Mouse (Mus musculus) G1E (cell line): ENCODE results near the gene Ppa1. TPM values are rescaled to one million over a fixed set of nuclear protein-coding genes. Genes with fewer than 3 reads are reported as not detected.
"Not testable (repeated sequence)": the region's sequence is repeated elsewhere in the genome, so short reads cannot be mapped to it uniquely, and the experiment has no call there.

ENCODE experiments used
- ATAC-seq: 2 replicates; pipeline ENCODE4 v1.8.0; 2016; ENCODE audit warnings: mild to moderate bottlenecking; ENCODE audit not compliant: insufficient number of reproducible peaks, poor library complexity, low FRiP score, severe bottlenecking; ENCODE audit errors: extremely low read depth
- DNase-seq: peaks from one replicate; pipeline ENCODE4 v3.0.0; 2012; ENCODE audit warnings: low spot score
- H3K27me3 ChIP-seq: 2 replicates; pipeline ENCODE4 v1.6.1; 2012; ENCODE audit warnings: mild to moderate bottlenecking, low read length, inconsistent platforms; ENCODE audit not compliant: insufficient read depth
- H3K36me3 ChIP-seq: replicated peaks from 2 replicates; pipeline ENCODE3; 2012; ENCODE audit warnings: mild to moderate bottlenecking, inconsistent platforms
- H3K4me1 ChIP-seq: 2 replicates; pipeline ENCODE4 v1.6.1; 2012; ENCODE audit warnings: low read depth, low read length, inconsistent platforms, mixed read lengths; ENCODE audit not compliant: insufficient read depth
- H3K4me3 ChIP-seq: 2 replicates; pipeline ENCODE4 v1.5.1; 2012; ENCODE audit warnings: low read depth, mild to moderate bottlenecking, inconsistent platforms, low read length, moderate library complexity, mixed read lengths
- H3K9me3 ChIP-seq: replicated peaks from 2 replicates; pipeline ENCODE4 v1.6.1; 2012; ENCODE audit warnings: inconsistent platforms
- CTCF ChIP-seq: IDR thresholded peaks from 2 replicates; pipeline ENCODE4 v1.5.1; 2012; ENCODE audit warnings: low read depth, low read length, inconsistent platforms, mixed read lengths
- GATA1 ChIP-seq: IDR thresholded peaks from 2 replicates; pipeline ENCODE4 v1.6.1; 2012; ENCODE audit warnings: borderline replicate concordance, low read length, inconsistent platforms, mixed read lengths
- GATA2 ChIP-seq: IDR thresholded peaks from 2 replicates; pipeline ENCODE4 v1.6.1; 2012; ENCODE audit warnings: low read depth, low read length, inconsistent platforms, borderline replicate concordance
- POLR2AphosphoS5 ChIP-seq: IDR thresholded peaks from 2 replicates; pipeline ENCODE4 v1.6.1; 2012; ENCODE audit warnings: low read depth, low read length, inconsistent platforms; ENCODE audit not compliant: insufficient replicate concordance
- TAL1 ChIP-seq: conservative IDR thresholded peaks from 2 replicates; pipeline ENCODE4 v1.6.1; 2012; ENCODE audit warnings: low read depth, low read length, inconsistent platforms, mixed read lengths
- polyA plus RNA-seq: library from polyadenylated mRNA; stranded (reverse); fragments of >175 nt; gene quantifications from 2 replicates; pipeline ENCODE4 v1.2.3, GENCODE M21; 2012
- total RNA-seq, 2 experiments: library from RNA; stranded (forward) in 1 of 2; stranded (reverse) in 1 of 2; fragments of 200-1000 nt in 1 of 2; fragments of >200 nt in 1 of 2; fragmentation: Nextera tagmentation in 1 of 2; gene quantifications; 2 replicates each; pipeline ENCODE4 v1.2.3; 2014 to 2017

The Ppa1 gene
- total RNA-seq (2014; fragmentation: Nextera tagmentation) = 19.0 and 29.6 TPM in 2 replicates
- total RNA-seq (2017) = 36.8 and 42.0 TPM in 2 replicates
- 14.8 and 15.0 TPM in 2 replicates for polyA plus RNA-seq

DNA sequence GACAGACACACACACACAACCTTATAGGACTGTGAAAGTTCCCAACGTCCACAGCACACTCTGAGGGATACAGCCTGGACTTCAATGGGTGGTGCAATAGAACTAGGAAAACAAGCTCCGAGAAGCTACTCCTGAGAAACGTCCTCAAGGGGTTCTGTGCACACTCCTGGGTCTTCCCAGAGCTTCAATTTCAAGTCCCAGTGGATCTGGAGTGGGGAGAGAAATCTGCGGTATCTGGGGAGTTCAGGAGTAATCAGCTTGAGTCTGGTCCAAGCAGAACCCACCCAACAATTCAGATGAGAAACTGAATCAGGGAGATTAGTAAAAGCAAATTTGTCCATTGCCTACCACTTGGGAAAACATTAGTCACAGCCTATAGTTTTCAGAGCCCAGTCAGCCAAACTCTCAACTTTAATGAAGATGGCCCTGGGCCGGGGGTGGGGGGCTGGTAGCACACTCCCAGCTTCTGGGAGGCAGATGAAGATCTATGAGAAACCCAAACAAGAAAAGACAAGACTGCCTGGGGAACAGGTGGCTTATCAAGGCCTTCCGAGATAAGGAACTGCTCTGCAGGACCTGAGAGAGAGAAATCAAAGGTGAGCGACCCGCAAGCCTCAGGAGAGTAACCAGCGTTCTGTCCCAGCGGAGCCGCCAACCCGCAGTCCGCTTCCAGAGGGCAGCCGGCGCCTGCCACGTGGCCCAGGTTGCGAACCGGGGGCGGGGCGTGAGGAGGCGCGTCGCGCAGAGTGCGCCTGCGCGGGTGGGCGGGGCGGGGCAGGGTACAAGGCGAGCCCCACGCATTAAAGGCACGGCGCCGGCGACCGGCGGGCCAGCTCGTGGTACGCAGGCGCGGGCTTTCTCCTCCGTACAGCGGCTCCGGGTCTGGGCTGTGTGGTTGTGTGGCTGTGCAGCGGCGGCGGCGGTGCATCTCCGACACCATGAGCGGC is at the start of gene Ppa1:
TSS of gene Ppa1 (plus strand) at position 763 of the 947 bp plus-strand sequence.
- Histone ChIP-seq H3K4me3 (peak within 1 kb of the TSS; percentile 76), H3K9me3 (no peaks in the 10 kb centered on the region), H3K4me1 (peaks cover 9% of the 10 kb centered on the region), H3K27me3 (no peaks in the 10 kb centered on the region), H3K36me3 (peaks cover 12% of the 10 kb centered on the region)
- peak; percentile 66; the same call in 1 of the 2 replicates for ATAC-seq
- no peak for TF ChIP-seq GATA1
- TF ChIP-seq GATA2 = no peak
- no peak for TF ChIP-seq POLR2AphosphoS5
- peak; percentile 71 for DNase-seq

DNA sequence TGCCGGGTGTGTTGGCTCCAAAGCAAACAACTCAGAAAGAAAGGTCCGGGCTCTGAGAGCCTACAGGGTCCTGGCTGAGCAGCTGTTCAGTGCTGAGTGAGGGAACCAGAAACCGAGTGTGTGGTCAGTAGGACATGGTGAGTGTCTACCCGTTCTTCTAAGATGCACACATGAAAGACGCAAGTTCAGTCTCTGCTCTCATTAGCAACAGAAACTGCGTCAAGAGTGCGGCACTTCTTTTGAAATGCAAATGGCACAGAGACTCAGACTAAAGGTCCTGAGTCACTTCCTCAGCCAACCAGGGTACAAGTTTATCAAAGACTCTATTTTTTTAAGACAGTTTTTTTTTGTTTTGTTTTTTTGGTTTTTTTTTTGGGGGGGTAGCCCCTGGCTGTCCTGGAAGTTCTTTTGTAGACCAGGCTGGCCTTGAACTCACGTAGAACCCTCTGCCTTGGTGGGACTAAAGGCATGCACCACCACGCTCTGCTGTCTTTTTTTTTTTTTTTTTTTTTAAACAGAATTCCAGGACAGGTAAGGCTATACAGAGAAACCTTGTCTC is 48.7 kb upstream of the Ppa1 start:
- Histone ChIP-seq H3K4me3 (no peak overlapping the region), H3K36me3 (no peaks in the 10 kb centered on the region), H3K27me3 (peaks cover 18% of the 10 kb centered on the region), H3K4me1 (peaks cover 3% of the 10 kb centered on the region; the same call in 1 of the 2 replicates), H3K9me3 (no peaks in the 10 kb centered on the region)
- ATAC-seq (no peak), DNase-seq (no peak)
- TF ChIP-seq CTCF = no peak

- no peak for TF ChIP-seq TAL1
- no peak for TF ChIP-seq GATA2
- no peak for TF ChIP-seq GATA1
- TF ChIP-seq POLR2AphosphoS5 = no peak
- TF ChIP-seq CTCF = no peak
- Histone ChIP-seq H3K36me3 (no peaks in the 10 kb centered on the region), H3K4me3 (no peak overlapping the region; the same call in 1 of the 2 replicates), H3K27me3 (peaks cover 19% of the 10 kb centered on the region), H3K9me3 (no peaks in the 10 kb centered on the region), H3K4me1 (peaks cover 3% of the 10 kb centered on the region; the same call in 1 of the 2 replicates)
- no peak for ATAC-seq
- DNase-seq = peak; percentile 31
Measured at GRCm38 (mm10) chr10:61602283-61603033, 45.9 kb upstream of the Ppa1 start.

GRCm38 (mm10) chr10:61604376-61605065 is 43.8 kb upstream of the Ppa1 start:
- H3K9me3 ChIP-seq = no peaks in the 10 kb centered on the region
- TF ChIP-seq POLR2AphosphoS5 (no peak), CTCF (no peak), GATA1 (no peak), TAL1 (no peak), GATA2 (no peak)
- peaks cover 3% of the 10 kb centered on the region; the same call in 1 of the 2 replicates for H3K4me1 ChIP-seq
- no peak for ATAC-seq
- no peak for DNase-seq
- H3K36me3 ChIP-seq = no peaks in the 10 kb centered on the region
- H3K4me3 ChIP-seq = no peak overlapping the region
- H3K27me3 ChIP-seq = peaks cover 10% of the 10 kb centered on the region; the same call in 1 of the 2 replicates

- ATAC-seq, H3K27me3 ChIP-seq, DNase-seq, H3K4me1 ChIP-seq, H3K4me3 ChIP-seq, H3K36me3 ChIP-seq, H3K9me3 ChIP-seq: not testable (repeated sequence)
Measured at GRCm38 (mm10) chr10:61605381-61605780, 43.0 kb upstream of the Ppa1 start.

DNA sequence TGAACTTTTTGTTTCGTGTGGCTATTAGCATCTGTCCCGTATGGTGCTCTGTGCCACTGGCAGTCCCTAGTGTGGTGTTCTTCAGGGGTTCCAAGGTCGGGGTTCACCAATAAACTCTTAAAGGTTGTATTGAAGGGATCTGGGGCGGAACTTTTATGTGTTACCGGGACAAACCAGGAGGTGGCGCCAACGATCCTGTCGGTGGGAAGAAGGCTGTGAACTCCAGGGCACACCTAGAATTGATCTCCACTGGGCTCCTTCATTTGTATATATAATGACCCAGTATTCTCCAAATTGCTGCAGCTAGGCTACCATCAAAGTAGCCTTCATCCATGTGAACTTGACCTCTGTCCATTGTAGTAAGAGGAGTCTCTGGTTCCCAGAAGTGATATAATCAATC is 42.5 kb upstream of the Ppa1 start:
- no peak for ATAC-seq
- peaks cover 3% of the 10 kb centered on the region; the same call in 1 of the 2 replicates for H3K4me1 ChIP-seq
- H3K9me3 ChIP-seq = no peaks in the 10 kb centered on the region
- no peak overlapping the region for H3K4me3 ChIP-seq
- TF ChIP-seq CTCF = 0 out of 2 replicates have a peak, but pooled peaks have one; percentile 19
- TF ChIP-seq POLR2AphosphoS5 = no peak
- peak; percentile 16 for DNase-seq
- peaks cover 10% of the 10 kb centered on the region; the same call in 1 of the 2 replicates for H3K27me3 ChIP-seq
- H3K36me3 ChIP-seq = no peaks in the 10 kb centered on the region
